Mouse (Mus musculus) C2C12 (cell line): ENCODE data around the gene Banf2.

Source experiments
- CEBPB ChIP-seq: IDR thresholded peaks from one replicate; pipeline ENCODE4 v1.6.1; 2011; ENCODE audit warnings: low read depth, mild to moderate bottlenecking, control low read depth, moderate library complexity
- CTCF ChIP-seq: IDR thresholded peaks from one replicate; pipeline ENCODE4 v1.5.1; 2011; ENCODE audit not compliant: control insufficient read depth, insufficient read depth, insufficient read length
- MAX ChIP-seq: IDR thresholded peaks from one replicate; pipeline ENCODE4 v1.6.1; 2011; ENCODE audit warnings: mild to moderate bottlenecking, control low read depth
- MYOG ChIP-seq: IDR thresholded peaks from one replicate; pipeline ENCODE4 v1.6.1; 2011; ENCODE audit not compliant: control insufficient read depth, insufficient read length; ENCODE audit errors: extremely low read depth
- USF1 ChIP-seq: IDR thresholded peaks from one replicate; pipeline ENCODE4 v1.6.1; 2011; ENCODE audit warnings: low read depth, mild to moderate bottlenecking, control low read depth, moderate library complexity

DNA sequence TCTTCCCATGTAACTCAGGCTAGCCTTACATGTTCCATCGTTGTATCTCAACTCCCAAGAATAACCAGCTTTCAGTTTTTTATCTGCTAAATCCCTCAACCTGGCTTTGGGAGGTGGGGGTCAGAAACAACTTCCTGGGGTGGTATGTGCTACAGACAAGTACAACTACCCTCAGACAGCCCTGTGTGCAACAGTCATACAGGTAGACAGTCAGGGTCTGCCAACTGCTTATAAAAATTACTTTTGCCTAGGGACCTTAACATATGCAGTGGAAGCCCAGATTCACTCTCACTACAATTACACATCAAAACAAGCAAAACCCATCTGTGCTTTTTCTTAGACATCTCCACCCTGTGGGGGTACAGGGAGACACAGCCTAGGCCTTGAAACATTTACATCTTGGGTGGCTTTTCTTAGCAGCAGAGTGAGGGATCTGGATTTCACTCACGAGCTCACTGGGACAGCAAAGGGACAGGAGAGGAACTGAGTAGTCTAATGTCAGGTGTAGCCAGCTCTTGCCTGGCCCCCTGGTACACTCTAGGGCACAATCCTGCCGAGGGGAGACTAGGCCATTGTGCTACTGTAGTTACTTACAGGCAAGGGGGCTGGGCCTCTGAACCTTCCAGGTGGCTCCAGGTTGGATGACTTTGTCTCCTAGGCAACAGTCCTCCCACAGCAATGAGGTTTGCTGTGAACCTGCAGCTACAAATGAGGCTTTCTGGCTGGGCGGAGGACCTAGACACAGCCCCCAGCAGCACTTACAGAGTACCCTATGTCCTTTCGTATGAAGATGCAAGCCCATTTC, 13.1 kb downstream of the Banf2 start:
- TF ChIP-seq CEBPB (no peak), CTCF (no peak), MYOG (no peak), MAX (no peak), USF1 (no peak)
